Mouse (Mus musculus) G1E (cell line): ENCODE results near the gene Lrp11. TPM values are rescaled to one million over a fixed set of nuclear protein-coding genes. Genes with fewer than 3 reads are reported as not detected.

Experiments used
- ATAC-seq: 2 replicates; pipeline ENCODE4 v1.8.0; 2016; ENCODE audit warnings: mild to moderate bottlenecking; ENCODE audit not compliant: insufficient number of reproducible peaks, poor library complexity, low FRiP score, severe bottlenecking; ENCODE audit errors: extremely low read depth
- DNase-seq: peaks from one replicate; pipeline ENCODE4 v3.0.0; 2012; ENCODE audit warnings: low spot score
- H3K27me3 ChIP-seq: 2 replicates; pipeline ENCODE4 v1.6.1; 2012; ENCODE audit warnings: mild to moderate bottlenecking, low read length, inconsistent platforms; ENCODE audit not compliant: insufficient read depth
- H3K36me3 ChIP-seq: replicated peaks from 2 replicates; pipeline ENCODE3; 2012; ENCODE audit warnings: mild to moderate bottlenecking, inconsistent platforms
- H3K4me1 ChIP-seq: 2 replicates; pipeline ENCODE4 v1.6.1; 2012; ENCODE audit warnings: low read depth, low read length, inconsistent platforms, mixed read lengths; ENCODE audit not compliant: insufficient read depth
- H3K4me3 ChIP-seq: 2 replicates; pipeline ENCODE4 v1.5.1; 2012; ENCODE audit warnings: low read depth, mild to moderate bottlenecking, inconsistent platforms, low read length, moderate library complexity, mixed read lengths
- H3K9me3 ChIP-seq: replicated peaks from 2 replicates; pipeline ENCODE4 v1.6.1; 2012; ENCODE audit warnings: inconsistent platforms
- CTCF ChIP-seq: IDR thresholded peaks from 2 replicates; pipeline ENCODE4 v1.5.1; 2012; ENCODE audit warnings: low read depth, low read length, inconsistent platforms, mixed read lengths
- GATA1 ChIP-seq: IDR thresholded peaks from 2 replicates; pipeline ENCODE4 v1.6.1; 2012; ENCODE audit warnings: borderline replicate concordance, low read length, inconsistent platforms, mixed read lengths
- GATA2 ChIP-seq: IDR thresholded peaks from 2 replicates; pipeline ENCODE4 v1.6.1; 2012; ENCODE audit warnings: low read depth, low read length, inconsistent platforms, borderline replicate concordance
- POLR2AphosphoS5 ChIP-seq: IDR thresholded peaks from 2 replicates; pipeline ENCODE4 v1.6.1; 2012; ENCODE audit warnings: low read depth, low read length, inconsistent platforms; ENCODE audit not compliant: insufficient replicate concordance
- TAL1 ChIP-seq: conservative IDR thresholded peaks from 2 replicates; pipeline ENCODE4 v1.6.1; 2012; ENCODE audit warnings: low read depth, low read length, inconsistent platforms, mixed read lengths
- polyA plus RNA-seq: library from polyadenylated mRNA; stranded (reverse); fragments of >175 nt; gene quantifications from 2 replicates; pipeline ENCODE4 v1.2.3, GENCODE M21; 2012
- total RNA-seq, 2 experiments: library from RNA; stranded (forward) in 1 of 2; stranded (reverse) in 1 of 2; fragments of 200-1000 nt in 1 of 2; fragments of >200 nt in 1 of 2; fragmentation: Nextera tagmentation in 1 of 2; gene quantifications; 2 replicates each; pipeline ENCODE4 v1.2.3; 2014 to 2017

The Lrp11 gene
- total and polyA plus RNA-seq, 3 experiments = 0.21 to 0.22 TPM; not detected in 1

- no peak overlapping the region for H3K4me3 ChIP-seq
- no peaks in the 10 kb centered on the region for H3K9me3 ChIP-seq
- no peak for TF ChIP-seq GATA2
- no peak for TF ChIP-seq CTCF
- TF ChIP-seq TAL1 = no peak
- TF ChIP-seq POLR2AphosphoS5 = no peak
- TF ChIP-seq GATA1 = no peak
- no peaks in the 10 kb centered on the region for H3K4me1 ChIP-seq
- peaks cover 8% of the 10 kb centered on the region; the same call in 1 of the 2 replicates for H3K27me3 ChIP-seq
- no peak for DNase-seq
- no peaks in the 10 kb centered on the region for H3K36me3 ChIP-seq
- ATAC-seq = no peak
Observed at GRCm38 (mm10) chr10:7620723-7621122, 31.1 kb downstream of the Lrp11 start.

- Histone ChIP-seq H3K27me3 (peaks cover 8% of the 10 kb centered on the region; the same call in 1 of the 2 replicates), H3K4me3 (no peak overlapping the region), H3K36me3 (peaks cover 5% of the 10 kb centered on the region), H3K9me3 (no peaks in the 10 kb centered on the region), H3K4me1 (no peaks in the 10 kb centered on the region)
- DNase-seq (no peak), ATAC-seq (no peak)
- TF ChIP-seq TAL1 = no peak
- TF ChIP-seq CTCF = no peak
Observed at GRCm38 (mm10) chr10:7622378-7622777, 32.8 kb downstream of the Lrp11 start.

- ATAC-seq = no peak
- no peak overlapping the region for H3K4me3 ChIP-seq
Observed at GRCm38 (mm10) chr10:7623861-7624518, 34.4 kb downstream of the Lrp11 start.

GRCm38 (mm10) chr10:7629092-7629491 is 39.5 kb downstream of the Lrp11 start:
- Histone ChIP-seq H3K9me3 (no peaks in the 10 kb centered on the region), H3K27me3 (no peaks in the 10 kb centered on the region), H3K36me3 (peaks cover 55% of the 10 kb centered on the region), H3K4me3 (no peak overlapping the region), H3K4me1 (no peaks in the 10 kb centered on the region)
- DNase-seq (no peak), ATAC-seq (no peak)
- TF ChIP-seq CTCF (no peak), TAL1 (no peak), GATA1 (no peak), GATA2 (no peak), POLR2AphosphoS5 (no peak)

More at GRCm38 (mm10) chr10:7623861-7624518, 34.4 kb downstream of the Lrp11 start:
- Histone ChIP-seq H3K4me1 (no peaks in the 10 kb centered on the region), H3K36me3 (peaks cover 15% of the 10 kb centered on the region), H3K9me3 (no peaks in the 10 kb centered on the region), H3K27me3 (peaks cover 8% of the 10 kb centered on the region; the same call in 1 of the 2 replicates)
- DNase-seq = no peak
- TF ChIP-seq POLR2AphosphoS5 (no peak), TAL1 (no peak), CTCF (no peak), GATA2 (no peak), GATA1 (no peak)

- H3K4me1 ChIP-seq = no peaks in the 10 kb centered on the region
- H3K36me3 ChIP-seq = peaks cover 55% of the 10 kb centered on the region
- DNase-seq = no peak
- H3K9me3 ChIP-seq = no peaks in the 10 kb centered on the region
- H3K4me3 ChIP-seq = no peak overlapping the region
- ATAC-seq = no peak
- H3K27me3 ChIP-seq = no peaks in the 10 kb centered on the region
- TF ChIP-seq TAL1 = no peak
- TF ChIP-seq GATA1 = no peak
- no peak for TF ChIP-seq POLR2AphosphoS5
- TF ChIP-seq GATA2 = no peak
- TF ChIP-seq CTCF = no peak
Observed at GRCm38 (mm10) chr10:7630286-7630685, 40.7 kb downstream of the Lrp11 start.

GRCm38 (mm10) chr10:7630951-7631720 is 41.5 kb downstream of the Lrp11 start:
- no peaks in the 10 kb centered on the region for H3K9me3 ChIP-seq
- H3K36me3 ChIP-seq = peaks cover 55% of the 10 kb centered on the region
- H3K4me3 ChIP-seq = no peak overlapping the region
- H3K27me3 ChIP-seq = no peaks in the 10 kb centered on the region
- no peak for ATAC-seq
- no peaks in the 10 kb centered on the region for H3K4me1 ChIP-seq
- no peak for DNase-seq
- no peak for TF ChIP-seq GATA2
- no peak for TF ChIP-seq TAL1
- no peak for TF ChIP-seq POLR2AphosphoS5
- TF ChIP-seq CTCF = no peak
- TF ChIP-seq GATA1 = no peak
